Mouse (Mus musculus): Measurements from ENCODE around the gene Msx3. TPM values are rescaled to one million over a fixed set of nuclear protein-coding genes. Genes with fewer than 3 reads are reported as not detected.

Gene Msx3
- polyA plus RNA-seq (2016; fragmentation: Nextera tagmentation; extraction: Ambion mirVana) = 0.10 TPM in 1 of 2 replicates, not detected in the other

DNA sequence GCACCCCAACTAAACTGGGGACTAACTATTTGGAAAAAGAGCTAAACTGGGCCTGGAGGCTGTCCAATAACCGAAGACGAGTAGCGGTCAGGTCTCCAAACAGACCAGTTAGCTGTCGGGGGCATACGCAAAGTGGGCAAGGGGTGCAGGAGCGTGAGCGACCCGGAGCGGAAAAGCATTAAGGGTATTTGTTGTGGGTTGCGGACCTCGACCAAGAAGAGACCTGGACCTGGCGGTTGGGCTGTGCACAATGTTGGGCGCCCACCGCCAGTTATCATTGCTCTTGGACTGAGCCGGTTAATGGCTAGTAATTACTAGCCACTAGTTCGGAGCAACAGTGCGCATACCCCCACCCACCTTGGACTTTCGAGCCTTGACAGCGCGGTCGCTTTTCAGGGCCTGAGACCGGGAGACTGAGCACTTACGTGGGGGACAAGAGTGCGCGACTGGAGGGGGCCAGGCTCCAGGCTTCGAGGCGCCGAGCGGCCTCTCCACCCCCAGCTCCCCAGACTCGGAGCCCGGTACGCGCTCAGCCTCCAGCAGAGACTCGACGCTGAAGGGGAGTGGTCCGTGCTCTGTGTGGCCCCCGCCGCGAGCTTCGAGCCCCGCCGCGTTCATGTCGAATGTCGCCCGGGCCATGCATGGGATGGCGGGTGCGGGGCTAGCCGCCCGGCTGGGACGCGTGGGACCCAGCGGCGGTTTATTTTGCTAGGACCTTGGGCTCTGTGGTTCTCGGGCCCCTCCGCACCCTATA is at the start of gene Msx3:
TSS of gene Msx3 (minus strand) at position 729 of the 754 bp plus-strand sequence.
- no peaks in the 10 kb centered on the region for H3K9me3 ChIP-seq
- no peak within 1 kb of the TSS for H3K27ac ChIP-seq
- H3K9ac ChIP-seq (replicated peaks) = peak within 1 kb of the TSS; percentile 40
- H3K4me3 ChIP-seq (replicated peaks) = peak within 1 kb of the TSS; percentile 34
- peak; percentile 24 for ATAC-seq (ENCODE audit: insufficient number of reproducible peaks, insufficient read depth, low FRiP score, low TSS enrichment, low read depth)
- H3K4me1 ChIP-seq (replicated peaks) = peaks cover 14% of the 10 kb centered on the region; the same call in 1 of the 2 replicates
- H3K27me3 ChIP-seq = peaks cover 92% of the 10 kb centered on the region
- H3K4me2 ChIP-seq = peak within 1 kb of the TSS; percentile 59
- WGBS = 1% methylated on average over 56 of the region's 56 CpGs
- no peaks in the 10 kb centered on the region for H3K36me3 ChIP-seq

- peaks cover 6% of the 10 kb centered on the region for H3K27me3 ChIP-seq
- H3K4me3 ChIP-seq (replicated peaks) = no peak overlapping the region
- H3K4me1 ChIP-seq (replicated peaks) = peaks cover 15% of the 10 kb centered on the region
- H3K27ac ChIP-seq = no peak overlapping the region
- H3K36me3 ChIP-seq = peaks cover 3% of the 10 kb centered on the region; the same call in 1 of the 2 replicates
- 95% methylated on average over 1 of the region's 1 CpGs for WGBS
- H3K4me2 ChIP-seq = no peak overlapping the region
- H3K9me3 ChIP-seq = no peaks in the 10 kb centered on the region
- H3K9ac ChIP-seq (replicated peaks) = no peak overlapping the region
- no peak for ATAC-seq (ENCODE audit: insufficient number of reproducible peaks, insufficient read depth, low FRiP score, low TSS enrichment, low read depth)
These were observed 49.6 kb upstream of the Msx3 start for GRCm38 (mm10) chr7:140098466-140098865.

- no peak for ATAC-seq (ENCODE audit: insufficient number of reproducible peaks, insufficient read depth, low FRiP score, low TSS enrichment, low read depth)
- H3K9ac ChIP-seq (replicated peaks) = no peak overlapping the region
- no peak overlapping the region for H3K27ac ChIP-seq
- no peak overlapping the region for H3K4me3 ChIP-seq (replicated peaks)
- 0 out of 2 replicates have a peak, but pooled peaks cover 3% of the 10 kb centered on the region for H3K4me1 ChIP-seq (replicated peaks)
- no peaks in the 10 kb centered on the region for H3K9me3 ChIP-seq
- peaks cover 5% of the 10 kb centered on the region for H3K27me3 ChIP-seq
- no peak overlapping the region for H3K4me2 ChIP-seq
- H3K36me3 ChIP-seq = peaks cover 3% of the 10 kb centered on the region; the same call in 1 of the 2 replicates
These were observed 47.2 kb upstream of the Msx3 start for GRCm38 (mm10) chr7:140096055-140096454.

- Histone ChIP-seq H3K9ac (replicated peaks) (no peak overlapping the region), H3K27me3 (peaks cover 3% of the 10 kb centered on the region; the same call in 1 of the 2 replicates), H3K9me3 (no peaks in the 10 kb centered on the region), H3K4me3 (replicated peaks) (no peak overlapping the region), H3K36me3 (peaks cover 3% of the 10 kb centered on the region; the same call in 1 of the 2 replicates), H3K4me2 (no peak overlapping the region), H3K27ac (no peak overlapping the region), H3K4me1 (replicated peaks) (0 out of 2 replicates have a peak, but pooled peaks cover 3% of the 10 kb centered on the region)
- 0 out of 2 replicates have a peak, but pooled peaks have one; percentile 53 for ATAC-seq (ENCODE audit: insufficient number of reproducible peaks, insufficient read depth, low FRiP score, low TSS enrichment, low read depth)
- 48% methylated on average over 1 of the region's 1 CpGs for WGBS
These were observed 46.7 kb upstream of the Msx3 start for GRCm38 (mm10) chr7:140095556-140095955.

DNA sequence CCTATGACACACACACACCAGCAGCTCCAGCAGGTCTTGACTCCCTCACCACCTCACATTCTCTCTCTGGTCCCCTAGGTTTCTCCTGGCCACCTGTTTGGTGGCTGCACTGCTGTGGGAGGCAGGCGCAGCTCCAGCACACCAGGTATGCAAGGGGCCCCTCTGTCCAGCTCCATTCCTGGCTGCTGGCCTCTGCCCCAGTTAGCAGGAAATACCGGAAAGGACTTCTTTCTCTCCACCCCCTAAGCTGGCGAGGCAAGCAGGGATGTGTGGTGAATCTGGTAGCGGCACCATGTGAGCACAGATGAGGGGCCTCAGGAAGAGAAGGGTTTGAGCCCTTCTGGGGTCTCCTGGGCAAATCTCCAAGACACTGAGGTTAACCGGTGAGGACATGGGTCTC is 46.1 kb upstream of the Msx3 start:
- H3K27me3 ChIP-seq = peaks cover 3% of the 10 kb centered on the region; the same call in 1 of the 2 replicates
- H3K27ac ChIP-seq = no peak overlapping the region
- WGBS = 55% methylated on average over 5 of the region's 5 CpGs
- no peak overlapping the region for H3K4me2 ChIP-seq
- 0 out of 2 replicates have a peak, but pooled peaks cover 3% of the 10 kb centered on the region for H3K4me1 ChIP-seq (replicated peaks)
- peaks cover 3% of the 10 kb centered on the region; the same call in 1 of the 2 replicates for H3K36me3 ChIP-seq
- no peaks in the 10 kb centered on the region for H3K9me3 ChIP-seq
- H3K9ac ChIP-seq (replicated peaks) = no peak overlapping the region; the same call in 1 of the 2 replicates
- H3K4me3 ChIP-seq (replicated peaks) = no peak overlapping the region
- no peak for ATAC-seq (ENCODE audit: insufficient number of reproducible peaks, insufficient read depth, low FRiP score, low TSS enrichment, low read depth)

- ATAC-seq (ENCODE audit: insufficient number of reproducible peaks, insufficient read depth, low FRiP score, low TSS enrichment, low read depth) = no peak
- peaks cover 3% of the 10 kb centered on the region; the same call in 1 of the 2 replicates for H3K27me3 ChIP-seq
- H3K9ac ChIP-seq (replicated peaks) = no peak within 1 kb of the TSS
- no peak within 1 kb of the TSS for H3K4me3 ChIP-seq (replicated peaks)
- H3K9me3 ChIP-seq = no peaks in the 10 kb centered on the region
- no peak within 1 kb of the TSS for H3K27ac ChIP-seq
- H3K36me3 ChIP-seq = no peaks in the 10 kb centered on the region
- H3K4me1 ChIP-seq (replicated peaks) = 0 out of 2 replicates have a peak, but pooled peaks cover 3% of the 10 kb centered on the region
- H3K4me2 ChIP-seq = no peak within 1 kb of the TSS
- WGBS = 67% methylated on average over 5 of the region's 5 CpGs
These were observed 44.1 kb upstream of the Msx3 start, which contains the start of gene Prap1 for GRCm38 (mm10) chr7:140092924-140093528. Gene Prap1 (plus strand): TSS chr7:140093395.

DNA sequence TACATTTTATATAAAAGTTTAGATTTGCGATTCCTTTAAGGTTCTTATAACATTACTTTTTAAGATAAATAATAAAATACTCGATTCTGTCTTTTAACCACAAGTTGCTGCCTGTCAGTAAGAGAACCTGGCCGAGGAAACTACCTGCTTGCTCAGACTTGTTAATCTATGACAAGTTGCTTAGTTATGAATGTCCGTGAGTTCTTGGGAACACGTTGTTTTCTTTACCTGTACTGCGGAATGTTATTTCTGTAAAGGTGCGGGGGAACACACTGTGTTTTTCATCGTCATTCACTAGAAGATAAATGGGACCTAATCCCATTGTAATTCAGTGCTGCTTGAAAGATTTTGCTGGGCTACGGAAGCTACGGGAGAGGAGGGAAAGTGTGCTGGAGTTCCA is 41.7 kb upstream of the Msx3 start:
- Histone ChIP-seq H3K27me3 (peaks cover 3% of the 10 kb centered on the region; the same call in 1 of the 2 replicates), H3K9ac (replicated peaks) (no peak overlapping the region), H3K27ac (no peak overlapping the region), H3K9me3 (no peaks in the 10 kb centered on the region), H3K4me1 (replicated peaks) (0 out of 2 replicates have a peak, but pooled peaks cover 3% of the 10 kb centered on the region), H3K36me3 (no peaks in the 10 kb centered on the region), H3K4me3 (replicated peaks) (no peak overlapping the region), H3K4me2 (no peak overlapping the region)
- ATAC-seq (ENCODE audit: insufficient number of reproducible peaks, insufficient read depth, low FRiP score, low TSS enrichment, low read depth) = no peak
- 77% methylated on average over 10 of the region's 10 CpGs for WGBS

DNA sequence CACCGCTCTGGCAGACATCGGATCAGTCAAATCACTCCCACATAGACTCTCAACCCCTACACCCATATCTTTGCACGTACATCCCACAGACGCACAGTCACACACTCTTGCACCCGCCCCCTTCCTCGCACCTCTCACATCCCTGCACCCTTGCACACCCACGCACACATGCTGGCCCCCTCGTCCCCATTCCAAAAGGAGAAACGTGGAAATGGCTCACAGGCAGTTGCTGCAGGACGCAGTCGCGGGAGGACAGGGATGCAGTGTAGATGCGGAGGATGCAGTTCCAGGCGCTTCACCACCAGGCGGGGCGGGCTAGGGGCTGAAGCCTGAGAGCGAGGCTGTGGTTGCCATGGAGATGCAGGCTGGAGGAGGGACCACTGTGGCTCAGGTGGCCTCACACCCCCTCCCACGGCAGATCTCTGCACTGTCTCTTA is 33.4 kb upstream of the Msx3 start, which contains the start of gene Caly:
TSS of gene Caly (minus strand) at position 307 of the 437 bp plus-strand sequence.
- no peaks in the 10 kb centered on the region for H3K9me3 ChIP-seq
- H3K4me3 ChIP-seq (replicated peaks) = peak within 1 kb of the TSS; percentile 32
- H3K27me3 ChIP-seq = peaks cover 54% of the 10 kb centered on the region
- ATAC-seq (ENCODE audit: insufficient number of reproducible peaks, insufficient read depth, low FRiP score, low TSS enrichment, low read depth) = peak; percentile 17; the same call in 1 of the 2 replicates
- H3K4me2 ChIP-seq = peak within 1 kb of the TSS; percentile 54; the same call in 1 of the 2 replicates
- H3K4me1 ChIP-seq (replicated peaks) = peaks cover 13% of the 10 kb centered on the region
- no peak within 1 kb of the TSS for H3K9ac ChIP-seq (replicated peaks)
- H3K27ac ChIP-seq = no peak within 1 kb of the TSS
- no peaks in the 10 kb centered on the region for H3K36me3 ChIP-seq
- 5% methylated on average over 18 of the region's 18 CpGs for WGBS

DNA sequence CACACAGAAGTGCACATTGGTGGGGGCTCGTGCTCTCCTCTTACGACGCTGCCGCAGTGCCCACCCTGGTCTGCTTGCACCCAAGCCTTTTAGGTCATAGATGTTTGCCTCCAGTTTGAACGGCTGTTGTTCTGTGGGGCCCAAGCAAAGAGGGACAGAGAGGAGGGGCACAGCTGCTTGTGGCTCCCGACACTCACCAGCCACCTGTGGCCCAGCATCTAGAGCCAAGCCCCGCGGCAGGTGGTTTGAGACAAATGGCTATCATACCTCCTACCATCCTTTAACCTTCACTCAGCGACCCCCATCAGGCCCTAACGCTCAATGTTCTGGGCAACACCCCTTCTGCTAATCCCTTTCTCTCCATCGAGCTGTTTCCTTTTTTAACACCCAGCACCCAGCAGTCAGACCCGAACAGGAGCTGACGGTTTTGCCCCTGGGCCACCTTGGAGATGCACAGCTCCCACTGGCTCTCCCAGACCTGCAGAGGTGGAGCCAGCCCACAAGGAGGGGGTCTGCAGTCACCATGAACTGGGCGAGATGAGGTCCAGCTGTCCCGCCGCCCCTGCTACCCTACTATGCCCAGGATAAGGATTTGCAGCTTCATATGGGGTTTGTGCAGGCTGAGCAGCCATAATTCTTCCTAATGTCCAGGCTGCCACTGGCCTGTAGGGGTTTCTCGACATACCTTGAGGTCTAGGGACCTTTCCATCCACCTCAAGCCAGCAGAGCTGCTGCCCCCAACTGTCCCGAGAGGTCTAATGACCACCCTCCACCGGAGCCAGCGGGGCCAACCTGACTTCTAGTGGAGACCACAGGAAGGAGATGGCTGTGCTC is 32.7 kb upstream of the Msx3 start:
- WGBS = 19% methylated on average over 20 of the region's 20 CpGs
- peak overlapping the region; percentile 54; the same call in 1 of the 2 replicates for H3K4me2 ChIP-seq
- H3K9me3 ChIP-seq = no peaks in the 10 kb centered on the region
- peaks cover 13% of the 10 kb centered on the region for H3K4me1 ChIP-seq (replicated peaks)
- H3K9ac ChIP-seq (replicated peaks) = no peak overlapping the region
- no peak overlapping the region for H3K27ac ChIP-seq
- H3K36me3 ChIP-seq = no peaks in the 10 kb centered on the region
- ATAC-seq (ENCODE audit: insufficient number of reproducible peaks, insufficient read depth, low FRiP score, low TSS enrichment, low read depth) = peak; percentile 28; the same call in 1 of the 2 replicates
- peak overlapping the region; percentile 32 for H3K4me3 ChIP-seq (replicated peaks)
- H3K27me3 ChIP-seq = peaks cover 54% of the 10 kb centered on the region

DNA sequence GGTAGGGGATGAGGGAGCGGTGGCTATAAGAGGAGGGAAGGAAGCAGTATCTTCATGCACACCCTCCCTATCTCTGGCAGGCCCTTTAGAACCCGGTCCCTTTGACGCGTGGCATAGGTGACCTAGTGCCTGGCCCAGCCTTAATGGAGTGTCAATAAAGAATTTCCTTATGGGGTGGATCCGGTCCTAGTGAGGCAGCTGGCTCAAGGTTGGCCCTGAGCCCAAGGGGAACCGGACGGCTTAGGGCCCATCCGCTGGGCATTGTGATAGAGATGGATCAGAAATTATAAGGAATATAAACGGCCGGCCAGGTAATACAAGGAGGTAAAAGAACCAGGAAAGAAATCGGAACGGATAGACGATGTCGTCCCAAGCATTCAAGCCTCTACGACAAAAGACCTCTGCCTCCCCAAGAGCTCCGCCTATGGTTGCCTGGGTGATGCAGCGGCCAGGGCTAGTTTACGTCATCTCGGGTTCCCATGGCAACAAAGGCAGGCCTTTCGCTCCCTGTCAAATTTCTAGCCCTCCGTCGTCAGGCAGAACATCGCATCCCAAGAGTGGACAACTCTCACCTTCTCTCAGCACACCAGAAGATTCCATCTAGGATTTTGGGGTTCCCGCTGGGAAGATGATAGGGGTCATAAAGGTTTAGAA is 31.7 kb upstream of the Msx3 start:
- Histone ChIP-seq H3K4me3 (replicated peaks) (peak overlapping the region; percentile 32), H3K4me2 (peak overlapping the region; percentile 54), H3K4me1 (replicated peaks) (peaks cover 13% of the 10 kb centered on the region), H3K36me3 (no peaks in the 10 kb centered on the region), H3K27me3 (peaks cover 54% of the 10 kb centered on the region), H3K27ac (no peak overlapping the region), H3K9me3 (no peaks in the 10 kb centered on the region), H3K9ac (replicated peaks) (no peak overlapping the region)
- peak; percentile 79 for ATAC-seq (ENCODE audit: insufficient number of reproducible peaks, insufficient read depth, low FRiP score, low TSS enrichment, low read depth)
- WGBS = 5% methylated on average over 24 of the region's 24 CpGs

Data from limb, embryonic 12.5 days (tissue).